Mouse (Mus musculus): Measurements from ENCODE around the gene Ptpdc1.
A peak's percentile ranks its signal among the peaks of the same experiment; 100 is the strongest.

- no peak for TF ChIP-seq ZMIZ1 (IDR thresholded peaks at IDR 0.05; ENCODE audit: low read depth, low read length)
- TF ChIP-seq POLR2A (IDR thresholded peaks at IDR 0.05; ENCODE audit: low read depth, low read length), result no peak
- TF ChIP-seq EP300 (IDR thresholded peaks at IDR 0.05; ENCODE audit: low read length), result no peak
- no peak for TF ChIP-seq USF1 (IDR thresholded peaks at IDR 0.05; ENCODE audit: low read depth, low read length)
- peak; percentile 61 to 95 for TF ChIP-seq CTCF (conservative IDR thresholded peaks at IDR 0.05 in 1 of 2, IDR thresholded peaks at IDR 0.05 in 1 of 2; ENCODE audit: low read depth in 2 of 2, low read length in 2 of 2)
- no peak for TF ChIP-seq GABPA (IDR thresholded peaks at IDR 0.05; ENCODE audit: insufficient replicate concordance, low read depth, low read length)
- no peak for TF ChIP-seq MEF2A (IDR thresholded peaks at IDR 0.05; ENCODE audit: borderline replicate concordance, low read depth, low read length)
- no peak for TF ChIP-seq UBTF (IDR thresholded peaks at IDR 0.05; ENCODE audit: low read depth, low read length)
- no peak for TF ChIP-seq MXI1 (IDR thresholded peaks at IDR 0.05; ENCODE audit: low read depth, low read length)
- TF ChIP-seq ZC3H11A (IDR thresholded peaks at IDR 0.05; ENCODE audit: low read depth, low read length), result peak; percentile 71
- no peak for TF ChIP-seq SIN3A (IDR thresholded peaks at IDR 0.05; ENCODE audit: low read length)
Measured at GRCm38 (mm10) chr13:48528123-48528871, 97.2 kb downstream of the Ptpdc1 start.
